Mouse (Mus musculus) forelimb bud, embryonic 11.5 days (tissue): Measurements from ENCODE around the gene Trim60.
"Not testable (repeated sequence)": the region's sequence is repeated elsewhere in the genome, so short reads cannot be mapped to it uniquely, and the experiment has no call there.

Source experiments
- DNase-seq: peaks from one replicate; pipeline ENCODE4 v3.0.0-alpha.2; 2012; ENCODE audit warnings: low read depth, low spot score

Gene Trim60

GRCm38 (mm10) chr8:65018423-65018822 lies at the start of gene Trim60, which contains the start of gene Trim61:
Trim60 (minus strand) TSS chr8:65018584.
Trim61 (minus strand) TSS chr8:65018523.
- DNase-seq = no peak

GRCm38 (mm10) chr8:65067694-65068472 lies 49.5 kb upstream of the Trim60 start:
- DNase-seq = no peak

- DNase-seq = no peak
These were observed 48.6 kb upstream of the Trim60 start for GRCm38 (mm10) chr8:65067031-65067430.

GRCm38 (mm10) chr8:65065622-65066021 lies 47.2 kb upstream of the Trim60 start:
- DNase-seq = no peak

- no peak for DNase-seq
These were observed 45.7 kb upstream of the Trim60 start for GRCm38 (mm10) chr8:65064071-65064470.

- no peak for DNase-seq
These were observed 43.8 kb upstream of the Trim60 start for GRCm38 (mm10) chr8:65062195-65062594.

GRCm38 (mm10) chr8:65056722-65057121 lies 38.3 kb upstream of the Trim60 start:
- DNase-seq = no peak

- peak; percentile 85 for DNase-seq
These were observed 35.6 kb upstream of the Trim60 start for GRCm38 (mm10) chr8:65053968-65054367.

- DNase-seq = no peak
These were observed 35.2 kb upstream of the Trim60 start for GRCm38 (mm10) chr8:65053554-65053953.

GRCm38 (mm10) chr8:65047801-65048200 lies 29.4 kb upstream of the Trim60 start:
- DNase-seq = no peak

- no peak for DNase-seq
These were observed 28.8 kb upstream of the Trim60 start for GRCm38 (mm10) chr8:65047193-65047592.

GRCm38 (mm10) chr8:65046565-65046964 lies 28.2 kb upstream of the Trim60 start:
- no peak for DNase-seq

GRCm38 (mm10) chr8:65037117-65037533 lies 18.7 kb upstream of the Trim60 start, which contains the start of gene Apela:
Apela (minus strand) TSS chr8:65037336.
- DNase-seq = peak; percentile 69

- no peak for DNase-seq
These were observed 15.8 kb upstream of the Trim60 start for GRCm38 (mm10) chr8:65034136-65034535.

GRCm38 (mm10) chr8:65033056-65033455 lies 14.7 kb upstream of the Trim60 start:
- DNase-seq = no peak

GRCm38 (mm10) chr8:65032107-65032506 lies 13.7 kb upstream of the Trim60 start:
- no peak for DNase-seq

GRCm38 (mm10) chr8:65030735-65031485 lies 12.5 kb upstream of the Trim60 start:
- no peak for DNase-seq

- no peak for DNase-seq
These were observed 11.4 kb upstream of the Trim60 start for GRCm38 (mm10) chr8:65029776-65030175.

GRCm38 (mm10) chr8:65028959-65029686 lies 10.7 kb upstream of the Trim60 start:
- no peak for DNase-seq

GRCm38 (mm10) chr8:65022485-65022884 lies 4.1 kb upstream of the Trim60 start:
- peak; percentile 66 for DNase-seq

- not testable (repeated sequence) for DNase-seq
These were observed 10.8 kb downstream of the Trim60 start for GRCm38 (mm10) chr8:65007616-65008015.

GRCm38 (mm10) chr8:64998806-64999365 lies 19.5 kb downstream of the Trim60 start:
- no peak for DNase-seq
